Mouse (Mus musculus) intestine, embryonic 14.5 days (tissue): ENCODE measurements around the gene Rps27l. TPM values are rescaled to one million over a fixed set of nuclear protein-coding genes. Genes with fewer than 3 reads are reported as not detected.
A peak's percentile ranks its signal among the peaks of the same experiment; 100 is the strongest.
"Not testable (repeated sequence)": the region's sequence is repeated elsewhere in the genome, so short reads cannot be mapped to it uniquely, and the experiment has no call there.

ENCODE experiments used
- ATAC-seq: fragments of 200-750 bp; cut with Nextera tagmentation; replicated peaks from 2 replicates; pipeline ENCODE4 v1.8.0; 2017; ENCODE audit warnings: low read depth, moderate number of reproducible peaks, moderate TSS enrichment, moderate library complexity; ENCODE audit not compliant: low FRiP score, low TSS enrichment
- DNase-seq: peaks from one replicate; pipeline ENCODE4 v3.0.0-alpha.2; 2018; ENCODE audit warnings: low spot score
- H3K27ac ChIP-seq: fragments of 300-500 bp; sonication (generic); 2 replicates; pipeline ENCODE4 v1.5.1; 2014; ENCODE audit warnings: low read depth, mild to moderate bottlenecking, control low read depth
- H3K27me3 ChIP-seq: fragments of 300-500 bp; sonication (generic); replicated peaks from 2 replicates; pipeline ENCODE4 v1.6.1; 2014; ENCODE audit warnings: low read length, control low read depth; ENCODE audit not compliant: control insufficient read depth, insufficient read depth
- H3K36me3 ChIP-seq: fragments of 300-500 bp; sonication (generic); 2 replicates; pipeline ENCODE4 v1.6.1; 2014; ENCODE audit warnings: low read length, control low read depth; ENCODE audit not compliant: control insufficient read depth, insufficient read depth
- H3K4me1 ChIP-seq: fragments of 300-500 bp; sonication (generic); replicated peaks from 2 replicates; pipeline ENCODE4 v1.6.1; 2014; ENCODE audit warnings: low read length, control low read depth, mixed read lengths; ENCODE audit not compliant: control insufficient read depth, insufficient read depth
- H3K4me2 ChIP-seq: fragments of 300-500 bp; sonication (generic); 2 replicates; pipeline ENCODE4 v1.6.1; 2014; ENCODE audit warnings: low read length
- H3K4me3 ChIP-seq: fragments of 300-500 bp; sonication (generic); 2 replicates; pipeline ENCODE4 v1.5.1; 2014; ENCODE audit warnings: low read depth, low read length, control low read depth, mixed read lengths
- H3K9ac ChIP-seq: fragments of 300-500 bp; sonication (generic); 2 replicates; pipeline ENCODE4 v1.6.1; 2014; ENCODE audit warnings: mild to moderate bottlenecking, low read length
- H3K9me3 ChIP-seq: fragments of 300-500 bp; sonication (generic); 2 replicates; pipeline ENCODE4 v1.6.1; 2016; ENCODE audit warnings: low read length, control low read depth; ENCODE audit not compliant: control insufficient read depth
- WGBS: fragments of 180-500 bp; shearing (Covaris S2); extraction: QIAGEN DNeasy Blood & Tissue Kit; methylation state at CpG from one replicate; pipeline ENCODE4 v1.1.7; 2014; 5-methylcytosine and 5-hydroxymethylcytosine counted together
- polyA plus RNA-seq: library from polyadenylated mRNA; unstranded; fragments of >200 nt; fragmentation: Nextera tagmentation; extraction: Ambion mirVana; gene quantifications from 2 replicates; pipeline ENCODE4 v1.2.1, GENCODE M21; 2014

Gene Rps27l
- polyA plus RNA-seq, 1 experiment from 2014 or later = 793 TPM

DNA sequence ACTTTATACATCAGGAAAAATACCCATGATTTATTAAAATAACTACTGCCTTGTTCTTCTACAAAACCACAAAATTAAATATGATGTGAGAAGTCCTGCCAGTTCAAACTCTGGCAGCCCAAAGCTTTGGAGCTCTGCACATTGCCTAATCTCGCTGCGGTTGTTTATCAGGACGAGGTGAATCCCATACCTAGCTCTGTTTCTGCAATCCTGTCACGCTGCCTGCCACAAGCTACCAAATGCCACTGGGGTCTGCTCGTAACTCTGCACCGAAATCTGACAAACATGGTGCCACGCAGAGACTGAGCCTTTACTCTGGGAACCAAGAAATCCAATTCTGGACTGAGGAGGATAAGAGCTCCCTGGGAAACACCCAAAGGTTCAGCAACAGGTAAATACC lies 36.0 kb upstream of the Rps27l start:
- 63% methylated on average over 7 of the region's 7 CpGs for WGBS

GRCm38 (mm10) chr9:66910677-66911076 lies 35.2 kb upstream of the Rps27l start:
- DNase-seq (no peak), ATAC-seq (no peak)
- H3K4me3 ChIP-seq = no peak overlapping the region
- H3K27me3 ChIP-seq = no peaks in the 10 kb centered on the region
- H3K9me3 ChIP-seq = no peaks in the 10 kb centered on the region
- WGBS = 91% methylated on average over 5 of the region's 5 CpGs
- no peak overlapping the region for H3K4me2 ChIP-seq
- no peak overlapping the region for H3K27ac ChIP-seq
- peaks cover 15% of the 10 kb centered on the region for H3K4me1 ChIP-seq
- H3K9ac ChIP-seq = no peak overlapping the region
- H3K36me3 ChIP-seq = no peaks in the 10 kb centered on the region

More for the DNA sequence above, 36.0 kb upstream of the Rps27l start:
- Histone ChIP-seq H3K4me3 (no peak overlapping the region), H3K9ac (no peak overlapping the region), H3K36me3 (no peaks in the 10 kb centered on the region), H3K27me3 (no peaks in the 10 kb centered on the region), H3K27ac (no peak overlapping the region), H3K9me3 (no peaks in the 10 kb centered on the region), H3K4me1 (peaks cover 8% of the 10 kb centered on the region), H3K4me2 (no peak overlapping the region)
- DNase-seq = no peak
- ATAC-seq = no peak

DNA sequence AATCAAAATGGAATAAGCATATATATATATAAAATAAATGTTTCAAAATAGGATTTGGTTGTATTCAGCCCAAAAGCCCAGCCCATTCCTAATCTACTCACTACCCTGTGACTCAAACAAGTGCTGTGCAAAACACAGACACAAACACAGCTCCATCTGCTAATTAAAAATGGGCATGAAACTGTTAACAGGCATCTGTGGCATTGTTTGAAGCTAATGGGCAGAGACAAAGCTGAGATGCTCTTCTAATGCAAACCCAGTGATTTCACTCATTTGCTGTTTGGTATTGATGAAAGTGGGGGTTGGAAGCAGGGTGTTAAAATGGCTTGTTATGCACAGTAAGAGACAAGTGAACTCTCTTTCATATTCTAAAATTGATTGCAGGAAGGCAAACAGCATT lies 33.6 kb upstream of the Rps27l start:
- Histone ChIP-seq H3K9me3 (no peaks in the 10 kb centered on the region), H3K27me3 (no peaks in the 10 kb centered on the region), H3K4me1 (peaks cover 24% of the 10 kb centered on the region), H3K27ac (no peak overlapping the region), H3K9ac (no peak overlapping the region), H3K36me3 (no peaks in the 10 kb centered on the region), H3K4me2 (no peak overlapping the region), H3K4me3 (no peak overlapping the region)
- no peak for DNase-seq
- no peak for ATAC-seq

DNA sequence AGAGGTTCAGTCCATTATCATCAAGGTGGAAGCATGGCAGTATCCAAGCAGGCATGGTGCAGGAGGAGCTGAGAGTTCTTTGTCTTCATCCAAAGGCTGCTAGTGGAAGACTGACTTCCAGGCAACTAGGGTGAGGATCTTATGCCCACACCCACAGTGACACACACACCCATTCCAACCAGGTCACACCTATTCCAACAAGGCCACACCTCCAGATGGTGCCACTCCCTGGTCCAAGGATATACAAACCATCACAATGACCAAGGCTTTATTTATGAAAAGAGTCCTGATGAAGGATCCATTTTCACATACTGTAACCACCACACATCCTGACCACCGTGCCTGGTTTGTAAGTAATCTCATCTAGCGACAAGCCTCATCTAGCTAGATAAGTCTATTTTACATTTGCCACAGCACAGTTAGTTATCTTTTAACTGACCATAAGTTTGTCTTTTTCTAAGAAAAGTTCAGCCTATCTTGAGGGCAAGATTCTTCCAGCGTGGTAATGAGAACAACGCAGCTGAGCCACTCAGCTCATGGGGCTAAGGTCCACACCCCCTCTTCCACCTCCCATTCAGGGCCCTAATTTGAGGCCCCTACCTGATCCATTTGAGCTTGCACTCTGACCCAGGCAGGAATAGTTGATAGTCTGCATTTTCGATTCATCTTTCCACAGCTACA lies 32.5 kb upstream of the Rps27l start:
- H3K4me3 ChIP-seq, H3K4me2 ChIP-seq, H3K9ac ChIP-seq, H3K9me3 ChIP-seq, H3K36me3 ChIP-seq, H3K27ac ChIP-seq, ATAC-seq, H3K27me3 ChIP-seq, DNase-seq: not testable (repeated sequence)
- peaks cover 33% of the 10 kb centered on the region for H3K4me1 ChIP-seq
- 91% methylated on average over 5 of the region's 5 CpGs for WGBS

- no peaks in the 10 kb centered on the region for H3K36me3 ChIP-seq
- ATAC-seq (no peak), DNase-seq (no peak)
- no peaks in the 10 kb centered on the region for H3K9me3 ChIP-seq
- no peak overlapping the region for H3K4me3 ChIP-seq
- peaks cover 30% of the 10 kb centered on the region for H3K4me1 ChIP-seq
- 76% methylated on average over 3 of the region's 3 CpGs for WGBS
- H3K27me3 ChIP-seq = no peaks in the 10 kb centered on the region
- no peak overlapping the region for H3K4me2 ChIP-seq
- H3K9ac ChIP-seq = no peak overlapping the region
- H3K27ac ChIP-seq = peak overlapping the region; percentile 25; the same call in 1 of the 2 replicates
These were observed 31.3 kb upstream of the Rps27l start for GRCm38 (mm10) chr9:66914540-66914939.

- WGBS = 63% methylated on average over 5 of the region's 5 CpGs
- H3K4me2 ChIP-seq = no peak overlapping the region
- peaks cover 30% of the 10 kb centered on the region for H3K4me1 ChIP-seq
- DNase-seq (no peak), ATAC-seq (no peak)
- no peaks in the 10 kb centered on the region for H3K27me3 ChIP-seq
- H3K36me3 ChIP-seq = no peaks in the 10 kb centered on the region
- H3K27ac ChIP-seq = no peak overlapping the region; the same call in 1 of the 2 replicates
- no peak overlapping the region for H3K4me3 ChIP-seq
- H3K9ac ChIP-seq = no peak overlapping the region
- H3K9me3 ChIP-seq = no peaks in the 10 kb centered on the region
These were observed 30.5 kb upstream of the Rps27l start for GRCm38 (mm10) chr9:66915401-66915800.

- Histone ChIP-seq H3K27me3 (no peaks in the 10 kb centered on the region), H3K36me3 (no peaks in the 10 kb centered on the region), H3K9ac (no peak overlapping the region), H3K9me3 (no peaks in the 10 kb centered on the region), H3K27ac (no peak overlapping the region), H3K4me2 (no peak overlapping the region), H3K4me1 (peaks cover 30% of the 10 kb centered on the region), H3K4me3 (no peak overlapping the region)
- WGBS = 79% methylated on average over 9 of the region's 9 CpGs
- ATAC-seq = no peak
- DNase-seq = no peak
These were observed 29.8 kb upstream of the Rps27l start for GRCm38 (mm10) chr9:66915869-66916785.

DNA sequence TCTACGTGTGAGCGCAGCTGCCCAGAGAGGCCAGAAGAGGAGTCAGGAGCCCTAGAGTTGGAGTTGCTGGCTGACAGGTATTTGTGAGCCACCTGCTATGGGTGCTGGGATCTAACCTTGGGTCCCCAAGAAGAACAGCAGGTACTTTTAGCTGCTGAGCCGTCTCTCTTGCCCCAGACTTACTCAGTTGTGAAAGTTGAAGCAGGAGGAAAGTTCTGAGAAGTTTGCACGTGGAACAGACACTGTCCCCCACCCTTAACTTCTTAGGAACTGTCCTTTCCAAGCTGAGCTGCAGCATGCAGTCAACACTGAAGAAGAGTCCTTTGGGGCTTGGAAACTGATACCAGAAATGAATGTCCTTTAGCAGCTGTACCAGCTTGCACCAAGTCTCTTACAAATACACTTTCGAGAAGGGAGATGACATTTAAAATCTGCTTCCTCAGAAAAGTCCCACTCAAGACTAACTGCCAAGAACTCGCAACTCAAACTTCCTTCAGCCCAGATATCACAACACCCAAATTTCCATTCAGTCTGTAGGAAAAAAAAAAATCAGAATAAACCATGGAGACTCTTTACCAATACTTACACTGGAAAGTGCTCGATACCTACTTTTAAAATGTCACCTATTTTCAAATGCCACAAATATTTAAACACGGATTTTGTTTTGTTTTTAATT lies 28.5 kb upstream of the Rps27l start:
- 86% methylated on average over 8 of the region's 8 CpGs for WGBS
- ATAC-seq = no peak
- DNase-seq = no peak

More for the DNA sequence above, 28.5 kb upstream of the Rps27l start:
- Histone ChIP-seq H3K4me1 (peaks cover 30% of the 10 kb centered on the region), H3K27me3 (no peaks in the 10 kb centered on the region), H3K9ac (no peak overlapping the region), H3K4me2 (peak overlapping the region; percentile 75; the same call in 1 of the 2 replicates), H3K9me3 (no peaks in the 10 kb centered on the region), H3K4me3 (no peak overlapping the region), H3K27ac (no peak overlapping the region), H3K36me3 (no peaks in the 10 kb centered on the region)
